Mouse (Mus musculus) liver, adult 2 months (tissue): ENCODE measurements around the gene Dars. TPM values are rescaled to one million over a fixed set of nuclear protein-coding genes. Genes with fewer than 3 reads are reported as not detected.

Experiments used
- DNase-seq: peaks from one replicate; pipeline ENCODE4 v3.0.0-alpha.2; 2011; ENCODE audit warnings: low read depth, low spot score; ENCODE audit errors: extremely low read depth
- H3K27ac ChIP-seq: fragments of 200-500 bp; replicated peaks from 2 replicates; pipeline ENCODE4 v1.5.1; 2012; ENCODE audit warnings: low read depth, mild to moderate bottlenecking, control low read depth, inconsistent platforms, low read length; ENCODE audit not compliant: insufficient read depth
- H3K27me3 ChIP-seq: fragments of 200-500 bp; 2 replicates; pipeline ENCODE4 v1.6.1; 2012; ENCODE audit warnings: mild to moderate bottlenecking, moderate library complexity, low read length, inconsistent platforms; ENCODE audit not compliant: control insufficient read depth, insufficient read depth
- H3K36me3 ChIP-seq: fragments of 200-500 bp; 2 replicates; pipeline ENCODE4 v1.6.1; 2012; ENCODE audit warnings: low read length, inconsistent platforms; ENCODE audit not compliant: control insufficient read depth, insufficient read depth
- H3K4me1 ChIP-seq: fragments of 200-500 bp; 2 replicates; pipeline ENCODE4 v1.6.1; 2011; ENCODE audit warnings: low read length; ENCODE audit not compliant: control insufficient read depth, insufficient read depth
- H3K4me3 ChIP-seq: fragments of 200-500 bp; 2 replicates; pipeline ENCODE4 v1.5.1; 2011; ENCODE audit warnings: low read depth, mild to moderate bottlenecking, control low read depth, low read length, moderate library complexity; ENCODE audit not compliant: insufficient read depth
- H3K79me2 ChIP-seq: fragments of 200-500 bp; 2 replicates; pipeline ENCODE4 v1.6.1; 2012; ENCODE audit warnings: inconsistent platforms, mild to moderate bottlenecking, low read length, moderate library complexity; ENCODE audit not compliant: control insufficient read depth, insufficient read depth
- H3K9ac ChIP-seq: fragments of 200-500 bp; 2 replicates; pipeline ENCODE4 v1.6.1; 2012; ENCODE audit warnings: low read depth, mild to moderate bottlenecking, control low read depth, inconsistent platforms, low read length
- CTCF ChIP-seq: fragments of 200-500 bp; IDR thresholded peaks from 2 replicates; pipeline ENCODE4 v1.5.1; 2011; ENCODE audit warnings: low read depth, low read length, control low read depth
- POLR2A ChIP-seq: fragments of 200-500 bp; IDR thresholded peaks from 2 replicates; pipeline ENCODE4 v1.6.1; 2011; ENCODE audit warnings: low read length, control low read depth; ENCODE audit not compliant: insufficient read depth; ENCODE audit errors: extremely low read depth
- WGBS: fragments of 180-500 bp; shearing (Covaris S2); methylation state at CpG from one replicate; pipeline ENCODE4 v1.1.7; 2018; 5-methylcytosine and 5-hydroxymethylcytosine counted together
- polyA plus RNA-seq: library from polyadenylated mRNA; depleted of rRNA; stranded (reverse); fragments of >200 nt; gene quantifications from 2 replicates; pipeline ENCODE4 v1.2.3, GENCODE M21; 2012; rRNA removed
- total RNA-seq: library from RNA; depleted of rRNA; stranded (reverse); fragments of >200 nt; gene quantifications from 2 replicates; pipeline ENCODE4 v1.2.3, GENCODE M21; 2014; rRNA removed

Gene Dars
- total RNA-seq (81.0 and 104 TPM in 2 replicates), polyA plus RNA-seq (12.6 and 14.7 TPM in 2 replicates)

- under 1% methylated on average over 68 of the region's 68 CpGs for WGBS
- no peaks in the 10 kb centered on the region for H3K27me3 ChIP-seq
- no peak for TF ChIP-seq CTCF
- peak; percentile 89 for TF ChIP-seq POLR2A
- H3K36me3 ChIP-seq, result peaks cover 14% of the 10 kb centered on the region
- peak within 1 kb of the TSS; percentile 91 for H3K27ac ChIP-seq
- no peaks in the 10 kb centered on the region; the same call in 1 of the 2 replicates for H3K4me1 ChIP-seq
- peaks cover 8% of the 10 kb centered on the region; the same call in 1 of the 2 replicates for H3K79me2 ChIP-seq
- peak within 1 kb of the TSS; percentile 92 for H3K9ac ChIP-seq
- DNase-seq, result peak; percentile 90
- peak within 1 kb of the TSS; percentile 89 for H3K4me3 ChIP-seq
Measured at GRCm38 (mm10) chr1:128416584-128417532, at the start of gene Dars. Gene Dars (minus strand): TSS chr1:128417368.

GRCm38 (mm10) chr1:128466828-128467227 is 49.7 kb upstream of the Dars start:
- H3K79me2 ChIP-seq, result no peaks in the 10 kb centered on the region
- peaks cover 3% of the 10 kb centered on the region; the same call in 1 of the 2 replicates for H3K27me3 ChIP-seq
- H3K36me3 ChIP-seq, result no peaks in the 10 kb centered on the region
- no peak overlapping the region for H3K27ac ChIP-seq
- TF ChIP-seq CTCF (no peak), POLR2A (no peak)
- no peak overlapping the region for H3K9ac ChIP-seq
- H3K4me3 ChIP-seq, result no peak overlapping the region
- WGBS, result 46% methylated on average over 1 of the region's 1 CpGs
- DNase-seq, result no peak
- H3K4me1 ChIP-seq, result peaks cover 1% of the 10 kb centered on the region; the same call in 1 of the 2 replicates

GRCm38 (mm10) chr1:128463478-128463877 is 46.3 kb upstream of the Dars start:
- no peak overlapping the region for H3K4me3 ChIP-seq
- H3K79me2 ChIP-seq, result no peaks in the 10 kb centered on the region
- no peak overlapping the region for H3K27ac ChIP-seq
- TF ChIP-seq CTCF, result no peak
- TF ChIP-seq POLR2A, result no peak
- WGBS, result 76% methylated on average over 5 of the region's 5 CpGs
- H3K9ac ChIP-seq, result no peak overlapping the region
- DNase-seq, result no peak
- H3K27me3 ChIP-seq, result no peaks in the 10 kb centered on the region
- no peaks in the 10 kb centered on the region for H3K36me3 ChIP-seq
- H3K4me1 ChIP-seq, result no peaks in the 10 kb centered on the region

- 63% methylated on average over 3 of the region's 3 CpGs for whole genome bisulfite sequencing
- no peaks in the 10 kb centered on the region for H3K4me1 ChIP-seq
Measured at GRCm38 (mm10) chr1:128462389-128462788, 45.2 kb upstream of the Dars start.

DNA sequence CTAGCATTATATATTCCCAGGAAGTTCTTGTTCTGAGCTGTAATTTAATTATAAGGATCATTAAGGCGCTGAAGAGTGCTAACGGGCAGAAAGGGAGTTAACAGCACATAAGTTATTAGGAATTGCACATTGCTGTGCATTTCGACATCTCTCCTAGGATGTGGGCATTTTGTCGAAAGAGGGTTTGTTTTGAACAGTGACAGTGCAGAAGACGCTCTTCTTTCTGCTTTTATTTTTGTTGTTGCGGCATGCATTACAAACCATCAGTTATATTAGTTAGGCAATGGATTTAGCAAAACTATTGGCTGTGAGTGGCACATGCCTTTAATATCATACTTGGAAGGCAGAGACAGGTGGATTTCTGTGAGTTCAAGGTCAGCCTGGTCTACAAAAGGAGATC is 43.6 kb upstream of the Dars start:
- no peak for DNase-seq
- Histone ChIP-seq H3K27me3 (no peaks in the 10 kb centered on the region), H3K9ac (no peak overlapping the region), H3K79me2 (no peaks in the 10 kb centered on the region), H3K4me1 (no peaks in the 10 kb centered on the region), H3K4me3 (no peak overlapping the region), H3K36me3 (no peaks in the 10 kb centered on the region), H3K27ac (no peak overlapping the region)
- TF ChIP-seq POLR2A (no peak), CTCF (no peak)
- 90% methylated on average over 6 of the region's 6 CpGs for WGBS

More at GRCm38 (mm10) chr1:128462389-128462788, 45.2 kb upstream of the Dars start:
- H3K36me3 ChIP-seq, result no peaks in the 10 kb centered on the region
- H3K9ac ChIP-seq, result no peak overlapping the region
- DNase-seq, result no peak
- no peaks in the 10 kb centered on the region for H3K27me3 ChIP-seq
- H3K27ac ChIP-seq, result no peak overlapping the region
- no peak overlapping the region for H3K4me3 ChIP-seq
- no peaks in the 10 kb centered on the region for H3K79me2 ChIP-seq
- TF ChIP-seq POLR2A, result no peak
- TF ChIP-seq CTCF, result no peak
